Mouse (Mus musculus): ENCODE results near the gene Rnf220. TPM values are rescaled to one million over a fixed set of nuclear protein-coding genes. Genes with fewer than 3 reads are reported as not detected.

The Rnf220 gene
- polyA plus RNA-seq, 1 experiment from 2014 or later = 49.2 TPM

- POLR2A ChIA-PET = no interaction called here
- DNase-seq (ENCODE audit: low read depth, low spot score) (no peak), ATAC-seq (no peak)
- no peak for TF ChIP-seq CTCF (IDR thresholded peaks at IDR 0.05)
- H3K27me3 ChIP-seq = peaks cover 17% of the 10 kb centered on the region
- in situ Hi-C loops (cut with MboI; ENCODE audit: low pct_unique_long_range_greater_than_20kb) = no loop called here
- CTCF ChIA-PET = no interaction called here
Observed at GRCm38 (mm10) chr4:117436995-117437660, 59.7 kb downstream of the Rnf220 start.

DNA sequence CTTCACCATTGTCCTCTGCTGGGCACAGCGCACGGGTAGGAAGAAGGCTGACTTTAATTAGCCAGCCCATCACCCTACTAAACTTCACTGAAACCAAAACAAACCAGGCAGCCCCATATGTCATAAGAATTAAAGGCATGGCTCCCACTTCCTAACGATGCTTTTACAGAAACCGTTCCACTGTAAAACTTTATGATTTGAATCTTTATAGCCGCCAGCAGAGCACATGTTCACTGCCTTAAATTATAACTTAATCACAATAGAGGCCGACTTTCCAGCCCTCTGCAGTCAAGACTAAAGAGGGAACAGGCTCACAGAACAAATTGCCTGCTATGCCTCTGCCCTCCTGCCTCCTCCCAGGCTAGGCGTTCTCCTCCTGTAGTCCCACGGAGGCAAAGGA, 62.5 kb downstream of the Rnf220 start:
- DNase-seq (ENCODE audit: low read depth, low spot score) = no peak
- in situ Hi-C loops (cut with MboI; ENCODE audit: low pct_unique_long_range_greater_than_20kb) = no loop called here

GRCm38 (mm10) chr4:117429604-117430003, 67.2 kb downstream of the Rnf220 start:
- CTCF ChIA-PET = no interaction called here
- ATAC-seq (no peak), DNase-seq (ENCODE audit: low read depth, low spot score) (no peak)
- no peak for TF ChIP-seq CTCF (IDR thresholded peaks at IDR 0.05)
- in situ Hi-C loops (cut with MboI; ENCODE audit: low pct_unique_long_range_greater_than_20kb) = no loop called here
- H3K27me3 ChIP-seq = peaks cover 22% of the 10 kb centered on the region
- POLR2A ChIA-PET = no interaction called here

More for the DNA sequence above, 62.5 kb downstream of the Rnf220 start:
- peaks cover 22% of the 10 kb centered on the region for H3K27me3 ChIP-seq
- POLR2A ChIA-PET = no interaction called here
- ATAC-seq = no peak
- no peak for TF ChIP-seq CTCF (IDR thresholded peaks at IDR 0.05)
- CTCF ChIA-PET = no interaction called here

- POLR2A ChIA-PET = no interaction called here
- in situ Hi-C loops (cut with MboI; ENCODE audit: low pct_unique_long_range_greater_than_20kb) = no loop called here
- CTCF ChIA-PET = no interaction called here
- TF ChIP-seq CTCF (IDR thresholded peaks at IDR 0.05) = no peak
- ATAC-seq (no peak), DNase-seq (ENCODE audit: low read depth, low spot score) (no peak)
- H3K27me3 ChIP-seq = peaks cover 10% of the 10 kb centered on the region
Observed at GRCm38 (mm10) chr4:117427540-117427939, 69.3 kb downstream of the Rnf220 start.

GRCm38 (mm10) chr4:117421077-117421476, 75.8 kb downstream of the Rnf220 start:
- POLR2A ChIA-PET = no interaction called here

GRCm38 (mm10) chr4:117416827-117417226, 80.0 kb downstream of the Rnf220 start:
- no peak for TF ChIP-seq CTCF (IDR thresholded peaks at IDR 0.05)
- ChIA-PET CTCF (no interaction called here), POLR2A (no interaction called here)
- DNase-seq (ENCODE audit: low read depth, low spot score) (no peak), ATAC-seq (no peak)
- H3K27me3 ChIP-seq = no peaks in the 10 kb centered on the region
- in situ Hi-C loops (cut with MboI; ENCODE audit: low pct_unique_long_range_greater_than_20kb) = no loop called here

More at GRCm38 (mm10) chr4:117421077-117421476, 75.8 kb downstream of the Rnf220 start:
- in situ Hi-C loops (cut with MboI; ENCODE audit: low pct_unique_long_range_greater_than_20kb) = no loop called here
- DNase-seq (ENCODE audit: low read depth, low spot score) (no peak), ATAC-seq (no peak)
- no peaks in the 10 kb centered on the region for H3K27me3 ChIP-seq
- CTCF ChIA-PET = no interaction called here
- TF ChIP-seq CTCF (IDR thresholded peaks at IDR 0.05) = no peak

- no peak for TF ChIP-seq CTCF (IDR thresholded peaks at IDR 0.05)
- ATAC-seq (no peak), DNase-seq (ENCODE audit: low read depth, low spot score) (no peak)
- ChIA-PET POLR2A (no interaction called here), CTCF (no interaction called here)
- peaks cover 3% of the 10 kb centered on the region for H3K27me3 ChIP-seq
- in situ Hi-C loops (cut with MboI; ENCODE audit: low pct_unique_long_range_greater_than_20kb) = no loop called here
Observed at GRCm38 (mm10) chr4:117410049-117410410, 86.8 kb downstream of the Rnf220 start.

DNA sequence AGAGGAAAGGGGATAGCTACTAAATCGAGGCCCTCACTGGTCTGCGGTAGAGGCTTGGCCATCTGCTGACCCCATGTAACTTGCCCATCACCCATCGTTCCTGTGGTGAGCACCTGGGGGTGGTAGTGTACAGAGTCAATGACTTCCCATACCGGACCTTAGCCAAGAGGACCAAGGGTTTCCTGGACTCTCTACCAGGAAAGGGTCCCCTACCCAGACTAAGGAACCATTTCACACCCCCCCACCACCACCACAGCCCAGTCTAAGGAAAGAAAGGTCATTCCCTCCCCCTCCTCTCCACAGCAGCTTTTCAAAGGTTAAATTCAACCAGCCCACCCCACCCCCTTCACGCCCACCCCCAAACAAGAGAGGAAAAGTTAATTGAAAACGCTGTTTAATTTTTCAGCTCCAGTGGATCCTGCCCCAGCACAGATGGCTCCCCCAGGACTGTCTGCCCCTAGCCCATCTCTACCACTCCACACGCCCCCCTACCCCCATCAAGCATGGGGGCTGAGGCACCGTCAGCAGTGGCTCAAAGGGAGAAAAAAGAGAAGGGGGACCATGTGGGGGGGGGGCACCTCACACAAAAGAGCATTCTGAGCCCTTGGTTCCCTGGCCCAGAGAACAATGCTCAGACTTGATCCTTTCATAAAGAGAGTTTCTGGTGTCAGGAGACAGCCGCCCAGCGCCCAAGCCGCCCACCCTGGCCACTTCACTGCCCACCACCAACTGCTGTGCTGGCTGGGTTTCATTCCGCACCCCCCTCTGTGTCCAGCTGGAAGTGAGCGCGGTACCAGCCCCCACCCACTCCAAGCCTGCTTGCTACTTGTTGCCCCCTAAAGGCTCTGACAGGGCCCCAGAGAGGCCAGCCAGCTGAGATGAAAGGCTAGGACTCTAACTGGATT, 87.5 kb downstream of the Rnf220 start:
- peaks cover 3% of the 10 kb centered on the region for H3K27me3 ChIP-seq
- in situ Hi-C loops (cut with MboI; ENCODE audit: low pct_unique_long_range_greater_than_20kb) = no loop called here
- POLR2A ChIA-PET = no interaction called here
- no peak for TF ChIP-seq CTCF (IDR thresholded peaks at IDR 0.05)
- ATAC-seq = no peak
- CTCF ChIA-PET = no interaction called here
- DNase-seq (ENCODE audit: low read depth, low spot score) = no peak

- no peak for TF ChIP-seq CTCF (IDR thresholded peaks at IDR 0.05)
- no peak for ATAC-seq
- in situ Hi-C loops (cut with MboI; ENCODE audit: low pct_unique_long_range_greater_than_20kb) = no loop called here
- CTCF ChIA-PET = no interaction called here
- H3K27me3 ChIP-seq = peaks cover 3% of the 10 kb centered on the region
- no peak for DNase-seq (ENCODE audit: low read depth, low spot score)
- POLR2A ChIA-PET = no interaction called here
Observed at GRCm38 (mm10) chr4:117407945-117408344, 88.9 kb downstream of the Rnf220 start.

DNA sequence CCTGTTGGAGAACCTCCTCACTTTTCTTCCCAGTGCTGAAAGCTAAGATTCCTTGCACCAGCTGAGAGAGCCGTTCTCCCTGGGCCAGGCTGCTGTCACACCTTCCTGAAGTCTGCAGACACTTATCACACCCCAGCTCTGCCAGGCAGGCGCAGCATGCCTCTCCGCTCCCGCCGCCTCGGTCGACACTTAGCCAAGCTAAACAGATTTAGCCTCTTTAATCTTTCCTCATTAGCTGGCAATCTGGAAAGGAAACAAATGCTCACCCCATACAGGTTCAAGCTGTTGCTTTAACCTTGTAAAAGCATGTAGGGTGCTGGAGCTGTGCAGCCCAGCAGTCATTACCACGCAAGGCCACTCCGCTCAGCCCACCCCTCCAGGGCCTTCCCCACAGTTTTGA, 90.9 kb downstream of the Rnf220 start:
- POLR2A ChIA-PET = no interaction called here
- ATAC-seq = no peak

DNA sequence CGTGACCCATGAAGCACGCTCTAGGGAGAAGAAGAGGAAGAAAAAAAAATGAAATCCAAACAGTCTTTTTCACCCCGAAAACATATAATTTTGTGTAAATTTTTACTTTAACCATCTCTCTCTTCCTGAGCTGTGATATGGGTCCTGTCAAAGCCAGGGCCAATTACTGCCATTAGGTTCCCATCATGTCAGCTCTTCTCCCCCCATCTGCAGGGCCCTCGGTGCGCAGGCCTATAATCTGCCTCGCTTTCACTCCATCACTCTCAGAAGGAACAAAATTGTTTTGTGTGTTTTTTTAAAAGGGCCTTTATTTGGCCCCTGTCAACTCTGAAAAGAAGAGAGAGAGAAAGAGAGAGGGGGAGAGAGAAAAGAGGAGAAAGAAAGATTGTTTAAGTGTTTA, 91.6 kb downstream of the Rnf220 start:
- TF ChIP-seq CTCF (IDR thresholded peaks at IDR 0.05) = no peak
- DNase-seq (ENCODE audit: low read depth, low spot score) (no peak), ATAC-seq (no peak)
- in situ Hi-C loops (cut with MboI; ENCODE audit: low pct_unique_long_range_greater_than_20kb) = no loop called here
- POLR2A ChIA-PET = no interaction called here
- H3K27me3 ChIP-seq = peaks cover 3% of the 10 kb centered on the region
- CTCF ChIA-PET = no interaction called here

More for the DNA sequence above, 90.9 kb downstream of the Rnf220 start:
- CTCF ChIA-PET = no interaction called here
- in situ Hi-C loops (cut with MboI; ENCODE audit: low pct_unique_long_range_greater_than_20kb) = no loop called here
- no peak for TF ChIP-seq CTCF (IDR thresholded peaks at IDR 0.05)
- peaks cover 3% of the 10 kb centered on the region for H3K27me3 ChIP-seq
- no peak for DNase-seq (ENCODE audit: low read depth, low spot score)
